Mouse (Mus musculus): ENCODE measurements around the gene Rgsl1. TPM values are rescaled to one million over a fixed set of nuclear protein-coding genes. Genes with fewer than 3 reads are reported as not detected.
"Not testable (repeated sequence)": the region's sequence is repeated elsewhere in the genome, so short reads cannot be mapped to it uniquely, and the experiment has no call there.

Gene Rgsl1
- total RNA-seq, 2 experiments from 2014 or later = 0.29 TPM; not detected in 1

GRCm38 (mm10) chr1:153778205-153778604, 65.7 kb downstream of the Rgsl1 start:
- DNase-seq (ENCODE audit: low spot score in 2 of 2) = no peak

DNA sequence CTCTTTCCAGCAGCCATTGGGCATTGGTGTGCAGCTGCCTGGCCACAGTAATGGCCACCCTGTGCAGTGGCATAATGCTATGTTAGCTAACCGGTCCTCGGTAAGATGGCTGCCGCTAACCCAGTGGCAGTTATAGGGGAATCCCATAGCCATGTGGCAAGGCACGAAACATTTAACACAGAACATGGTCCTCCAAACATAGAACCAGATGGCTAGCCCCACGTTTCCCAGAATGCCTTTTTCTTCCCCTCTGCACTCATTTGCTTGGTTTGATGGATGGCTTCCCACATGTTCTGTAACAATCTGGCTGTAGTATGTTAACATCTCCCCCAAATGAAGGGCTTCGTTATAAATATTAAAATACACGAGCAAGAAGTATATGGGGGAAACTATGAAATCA, 67.7 kb downstream of the Rgsl1 start:
- DNase-seq (ENCODE audit: low spot score in 2 of 2) = no peak

GRCm38 (mm10) chr1:153775174-153775573, 68.8 kb downstream of the Rgsl1 start:
- DNase-seq (ENCODE audit: low spot score in 2 of 2) = no peak

- no peak for DNase-seq (ENCODE audit: low spot score in 2 of 2)
Measured at GRCm38 (mm10) chr1:153770776-153771167, 73.2 kb downstream of the Rgsl1 start.

- DNase-seq (ENCODE audit: low spot score in 2 of 2) = no peak
Measured at GRCm38 (mm10) chr1:153769998-153770775, 73.8 kb downstream of the Rgsl1 start.

DNA sequence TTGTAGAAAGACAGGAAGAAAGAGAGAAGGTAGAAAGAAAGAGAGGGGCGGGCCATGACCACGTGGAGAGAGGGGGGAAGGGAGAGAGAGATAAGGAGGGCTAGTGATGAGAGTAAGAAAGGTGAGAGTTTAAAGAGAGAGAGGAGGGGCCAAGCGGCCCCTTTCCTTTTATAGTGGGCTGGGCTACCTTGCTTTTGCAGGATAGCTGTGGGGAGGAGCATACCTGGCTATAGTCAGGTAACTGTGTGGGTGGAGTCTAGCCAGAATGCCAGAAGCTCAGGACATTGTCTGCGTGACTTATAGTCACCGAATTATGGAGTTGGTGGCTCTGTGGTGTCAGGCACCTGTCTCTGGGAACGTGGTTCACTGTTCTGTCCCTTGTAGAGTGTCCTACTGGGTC, 74.4 kb downstream of the Rgsl1 start:
- not testable (repeated sequence) for DNase-seq (ENCODE audit: low spot score in 2 of 2)

DNA sequence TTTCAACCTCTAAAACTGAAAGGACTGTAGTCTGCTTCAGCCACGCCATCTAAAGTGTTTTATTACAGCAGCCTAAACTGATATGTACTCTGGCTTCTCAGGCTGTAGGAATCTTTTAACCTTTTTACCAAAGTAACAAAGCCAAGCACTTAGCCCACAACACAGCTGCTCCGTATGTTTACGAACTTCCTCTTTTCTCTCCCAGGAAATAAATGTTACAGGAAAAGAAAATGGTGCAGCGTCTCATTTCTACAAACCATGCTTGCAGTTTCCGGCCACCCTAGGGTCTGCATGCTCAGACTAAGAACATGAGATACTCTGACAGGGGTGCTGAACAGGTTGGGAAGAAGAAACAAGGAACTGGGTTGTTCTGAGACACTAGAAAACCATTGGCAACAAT, 75.5 kb downstream of the Rgsl1 start:
- no peak for DNase-seq (ENCODE audit: low spot score in 2 of 2)

DNA sequence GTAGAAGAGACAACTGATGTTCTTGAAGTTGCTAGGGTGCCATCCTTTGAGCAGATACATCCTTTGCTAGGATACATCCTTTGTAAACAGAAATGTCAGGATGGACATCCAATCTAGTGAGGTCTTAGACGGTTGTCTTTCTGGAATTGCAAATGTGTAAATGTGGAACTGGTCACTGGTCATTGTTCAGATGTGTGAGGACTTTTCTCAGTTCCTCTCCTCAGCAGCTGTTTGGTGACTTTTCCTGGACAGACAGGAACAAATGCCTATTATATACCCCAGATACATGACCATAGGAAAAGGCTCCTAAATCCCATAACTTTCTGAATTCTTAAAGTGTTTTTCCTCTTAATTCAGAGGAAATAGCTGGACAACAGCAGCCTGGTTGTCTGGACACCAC, 76.7 kb downstream of the Rgsl1 start:
- DNase-seq (ENCODE audit: low spot score in 2 of 2) = no peak

GRCm38 (mm10) chr1:153766298-153766697, 77.6 kb downstream of the Rgsl1 start:
- DNase-seq (ENCODE audit: low spot score in 2 of 2) = no peak

GRCm38 (mm10) chr1:153764136-153764535, 79.8 kb downstream of the Rgsl1 start:
- no peak for DNase-seq (ENCODE audit: low spot score in 2 of 2)

DNA sequence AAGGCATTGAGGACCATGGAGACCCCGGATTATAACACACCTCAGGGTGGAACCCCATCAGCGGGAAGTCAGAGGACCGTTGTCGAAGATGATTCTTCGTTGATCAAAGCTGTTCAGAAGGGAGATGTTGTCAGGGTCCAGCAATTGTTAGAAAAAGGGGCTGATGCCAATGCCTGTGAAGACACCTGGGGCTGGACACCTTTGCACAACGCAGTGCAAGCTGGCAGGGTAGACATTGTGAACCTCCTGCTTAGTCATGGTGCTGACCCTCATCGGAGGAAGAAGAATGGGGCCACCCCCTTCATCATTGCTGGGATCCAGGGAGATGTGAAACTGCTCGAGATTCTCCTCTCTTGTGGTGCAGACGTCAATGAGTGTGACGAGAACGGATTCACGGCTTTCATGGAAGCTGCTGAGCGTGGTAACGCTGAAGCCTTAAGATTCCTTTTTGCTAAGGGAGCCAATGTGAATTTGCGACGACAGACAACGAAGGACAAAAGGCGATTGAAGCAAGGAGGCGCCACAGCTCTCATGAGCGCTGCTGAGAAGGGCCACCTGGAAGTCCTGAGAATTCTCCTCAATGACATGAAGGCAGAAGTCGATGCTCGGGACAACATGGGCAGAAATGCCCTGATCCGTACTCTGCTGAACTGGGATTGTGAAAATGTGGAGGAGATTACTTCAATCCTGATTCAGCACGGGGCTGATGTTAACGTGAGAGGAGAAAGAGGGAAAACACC, 90.0 kb downstream of the Rgsl1 start:
- no peak for DNase-seq (ENCODE audit: low spot score in 2 of 2)

- DNase-seq (ENCODE audit: low spot score in 2 of 2) = no peak
Measured at GRCm38 (mm10) chr1:153752521-153752920, 91.4 kb downstream of the Rgsl1 start.

GRCm38 (mm10) chr1:153751763-153752301, 92.1 kb downstream of the Rgsl1 start:
- peak; percentile 39 to 40 for DNase-seq (ENCODE audit: low spot score in 2 of 2)

DNA sequence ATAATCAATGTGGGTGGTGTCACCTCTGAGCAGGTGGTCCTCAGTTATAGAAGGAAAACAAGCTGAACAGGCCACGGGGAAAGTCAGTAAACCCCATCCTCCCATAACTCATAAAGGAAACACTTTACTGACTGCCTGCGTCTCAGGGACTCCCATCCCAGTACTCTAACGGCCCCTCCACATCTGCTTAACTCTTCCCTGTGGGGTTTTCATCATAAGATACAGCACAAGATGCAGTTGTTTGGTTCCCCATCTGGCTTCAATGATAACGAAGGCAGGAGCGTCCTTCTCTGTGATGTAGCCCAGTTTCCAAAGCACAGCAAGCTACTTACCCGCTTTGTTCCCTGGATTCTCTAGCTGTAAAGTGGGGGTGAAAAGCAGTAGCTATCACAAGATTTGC, 93.9 kb downstream of the Rgsl1 start:
- no peak for DNase-seq (ENCODE audit: low spot score in 2 of 2)

DNA sequence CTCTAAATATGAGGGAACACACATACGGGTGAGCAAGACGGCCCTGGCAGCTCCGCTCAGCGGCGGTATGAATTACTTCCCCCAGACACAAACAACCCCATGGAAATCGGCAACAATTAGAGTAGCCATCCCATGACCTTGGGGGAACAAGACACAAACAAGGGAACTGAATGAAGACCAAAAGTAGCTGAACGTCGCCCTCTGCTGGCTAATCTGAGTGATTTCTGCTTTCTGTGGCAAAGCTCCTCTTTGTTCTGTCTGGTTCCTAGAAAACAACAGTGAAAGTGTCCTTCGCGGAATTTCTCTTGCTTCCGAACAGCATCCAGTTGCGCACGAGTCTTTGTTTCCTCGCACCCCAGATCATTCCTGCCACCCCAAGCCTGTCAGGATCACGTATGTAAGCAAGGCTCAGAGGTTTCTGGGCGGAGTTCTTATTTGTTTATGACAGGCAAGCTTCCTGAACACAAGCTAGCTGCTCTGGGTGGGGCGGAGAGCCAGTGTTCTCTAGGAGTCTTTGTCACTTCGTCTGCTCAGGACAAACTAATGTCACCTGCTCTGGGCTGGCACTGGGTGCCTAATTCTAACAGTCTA, 94.6 kb downstream of the Rgsl1 start, which contains the start of gene Rnasel:
TSS of gene Rnasel (plus strand) at position 216 of the 591 bp plus-strand sequence.
- DNase-seq (ENCODE audit: low spot score in 2 of 2) = peak; percentile 69 to 70

GRCm38 (mm10) chr1:153748549-153748948, 95.4 kb downstream of the Rgsl1 start:
- DNase-seq (ENCODE audit: low spot score in 2 of 2) = peak; percentile 39 to 48

DNA sequence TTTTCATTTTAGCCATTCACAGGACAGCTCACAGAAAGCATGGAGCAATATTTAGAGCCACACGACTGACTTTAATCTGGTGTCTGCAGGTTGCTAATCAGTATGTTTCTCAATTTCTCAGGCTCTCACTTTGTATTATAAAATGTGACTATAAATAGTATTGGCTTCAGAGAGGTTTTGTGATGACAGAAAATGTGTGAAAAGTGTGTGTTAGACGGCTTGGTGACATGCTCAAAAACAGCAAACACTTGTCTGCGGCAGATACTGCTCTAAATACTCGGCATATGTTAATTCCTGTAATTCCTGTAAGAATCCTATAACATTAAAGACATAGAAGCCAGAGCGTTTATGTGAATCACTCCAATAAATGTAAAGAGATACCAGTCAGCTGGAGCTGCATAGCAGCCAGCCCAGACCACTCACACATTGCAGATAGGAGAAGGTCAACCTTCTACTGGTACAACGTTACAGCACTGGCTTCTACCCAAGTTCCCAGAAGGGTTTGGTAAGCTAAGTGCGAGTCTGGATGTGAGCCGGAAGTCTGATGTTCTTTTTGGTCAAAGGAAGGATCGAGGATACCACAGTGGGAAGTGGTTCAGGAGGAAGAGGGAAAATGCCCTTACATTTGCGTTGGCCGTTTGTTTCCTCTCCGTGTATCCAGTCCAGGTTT, 95.9 kb downstream of the Rgsl1 start:
- no peak for DNase-seq (ENCODE audit: low spot score in 2 of 2)

GRCm38 (mm10) chr1:153746728-153747127, 97.2 kb downstream of the Rgsl1 start:
- DNase-seq (ENCODE audit: low spot score in 2 of 2) = peak; percentile 75

DNA sequence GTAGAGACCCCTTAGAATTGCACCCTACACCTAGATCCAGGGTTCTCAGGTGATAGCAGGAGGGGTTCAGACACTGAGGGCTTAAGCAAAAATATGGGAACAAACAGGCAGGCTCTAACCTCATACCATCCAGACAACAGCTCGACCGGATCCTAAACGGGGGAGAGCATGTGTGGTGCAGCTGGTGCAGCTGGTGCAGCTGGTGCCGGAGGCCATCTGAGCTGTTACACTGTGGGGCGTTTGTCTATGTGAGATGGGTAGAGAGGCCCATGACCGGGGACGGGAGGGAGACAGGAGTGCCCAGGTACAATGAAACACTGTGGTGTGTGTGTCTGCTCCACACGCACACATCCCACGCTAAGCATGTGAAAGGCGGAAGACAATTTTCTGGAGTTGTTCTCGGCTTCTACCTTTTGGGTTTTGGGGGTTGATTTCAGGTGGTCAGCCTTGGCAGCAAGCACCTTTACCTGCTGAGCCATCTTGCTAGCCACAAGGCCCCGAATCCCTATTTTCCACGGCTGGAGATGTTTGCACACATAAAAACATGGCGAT, 97.7 kb downstream of the Rgsl1 start:
- no peak for DNase-seq (ENCODE audit: low spot score in 2 of 2)

DNA sequence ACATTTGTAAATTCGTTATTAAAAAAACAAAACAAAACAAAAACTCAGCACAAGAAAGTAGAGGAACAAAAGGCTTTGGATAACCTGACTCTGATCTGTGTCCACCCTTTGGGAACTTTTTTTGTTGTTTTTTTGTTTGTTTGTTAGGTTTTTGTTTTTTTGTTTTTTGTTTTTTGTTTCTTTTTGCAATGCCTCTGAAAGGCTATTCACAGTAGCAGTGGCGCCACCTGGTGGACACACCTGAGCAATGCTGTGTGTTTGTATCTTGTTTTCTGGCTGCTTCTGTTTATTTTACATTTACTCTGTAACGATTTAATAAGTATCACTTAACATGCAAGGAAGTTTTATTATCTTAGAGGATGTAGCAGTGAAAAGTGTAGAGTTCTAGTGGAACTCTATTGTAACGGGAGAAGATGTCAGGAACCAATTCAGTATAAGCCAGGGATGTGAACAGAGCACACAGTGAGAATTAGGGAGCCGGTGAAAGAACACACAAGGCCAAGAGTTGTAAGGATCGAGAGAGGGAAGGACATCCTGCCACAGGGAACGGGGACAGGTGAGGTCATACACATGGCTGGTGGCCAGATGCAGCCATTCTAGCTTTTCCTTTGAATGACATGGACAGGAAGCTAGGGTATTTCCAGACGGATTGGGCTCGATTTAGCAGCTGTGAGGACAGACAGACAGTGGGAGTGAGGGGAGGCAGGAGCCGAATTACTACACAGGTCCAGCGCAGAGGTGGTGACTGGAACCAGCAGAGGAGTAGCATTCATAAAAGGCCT, 101.4 kb downstream of the Rgsl1 start:
- peak; percentile 71 to 84 for DNase-seq (ENCODE audit: low spot score in 2 of 2)

All from adrenal gland, adult 18-20 months (tissue).